Mouse (Mus musculus): ENCODE results near the gene Masp1.

- TF ChIP-seq CTCF (IDR thresholded peaks at IDR 0.05; ENCODE audit: low read depth) (no peak), EP300 (IDR thresholded peaks at IDR 0.05; ENCODE audit: low read depth) (no peak)
Observed at GRCm38 (mm10) chr16:23471551-23471950, 49.1 kb downstream of the Masp1 start.

Measured in heart, postnatal 0 days (tissue).